Comparison of ENCODE assay signal across 28 mouse cellular contexts in genomic region chr12:52412172-52412571, GRCm38 (mm10).
DNase-seq lines count a peak whose midpoint lies in the region; ATAC-seq and TF ChIP-seq lines count a peak whose summit lies in the region.
"Had no signal": no experiment of that assay in that cellular context is flagged by ENCODE, and none has a peak within 500 bp of the region (broad histone marks: within the 10 kb centered on the region; RNA-seq: fewer than 3 reads in every experiment).

No protein-coding gene starts in this region.

- peak overlapping the region; percentile 31 for H3K27ac ChIP-seq in forebrain, embryonic 13.5 days
- H3K27ac ChIP-seq in forebrain, embryonic 16.5 days (ENCODE audit: low read length) = no peak overlapping the region
- H3K27ac ChIP-seq in layer of hippocampus, adult 2 months = peak overlapping the region; percentile 77
- 0 out of 2 replicates have a peak overlapping the region, but pooled peaks have one; percentile 45 for H3K27ac ChIP-seq in embryonic facial prominence, embryonic 10.5 days (replicated peaks)
- no peak overlapping the region for H3K27ac ChIP-seq in limb, embryonic 11.5 days (replicated peaks; ENCODE audit: low read depth, low read length)
- H3K27ac ChIP-seq: embryonic facial prominence, embryonic 13.5 days; heart, embryonic 10.5 days; heart, embryonic 15.5 days; kidney, postnatal 0 days; limb, embryonic 13.5 days; stomach, postnatal 0 days had no signal

- no peak for DNase-seq in layer of hippocampus, adult 2 months (ENCODE audit: low spot score in 2 of 2)
- no peak for DNase-seq in layer of hippocampus, adult 9-11 months
- DNase-seq in embryonic facial prominence, embryonic 10.5 days (ENCODE audit: low spot score) = no peak
- DNase-seq in limb, embryonic 11.5 days (ENCODE audit: low spot score) = no peak
- DNase-seq in ovary, postnatal 36 days (ENCODE audit: low spot score) = no peak
- DNase-seq: adrenal gland, postnatal 25 days; cerebellum, adult 11-12 months; cerebellum, adult 9-11 months; gastrocnemius, postnatal 10 days; kidney, adult 8-10 months; kidney, postnatal 4 days; midbrain, embryonic 14.5 days; right cerebral cortex, adult 18-20 months; right cerebral cortex, postnatal 4 days; thymus, postnatal 4 days had no signal

- H3K36me3 ChIP-seq in forebrain, embryonic 13.5 days (ENCODE audit: poor library complexity, severe bottlenecking) = no peaks in the 10 kb centered on the region
- no peaks in the 10 kb centered on the region for H3K36me3 ChIP-seq in forebrain, embryonic 16.5 days (ENCODE audit: control insufficient read depth, insufficient read depth)
- no peaks in the 10 kb centered on the region for H3K36me3 ChIP-seq in embryonic facial prominence, embryonic 10.5 days (replicated peaks)
- H3K36me3 ChIP-seq in limb, embryonic 11.5 days (ENCODE audit: control insufficient read depth, insufficient read depth, low read length) = no peaks in the 10 kb centered on the region
- H3K36me3 ChIP-seq: embryonic facial prominence, embryonic 13.5 days; heart, embryonic 10.5 days; heart, embryonic 15.5 days; hindbrain, embryonic 15.5 days; limb, embryonic 13.5 days; lung, embryonic 15.5 days had no signal

- no peak overlapping the region for H3K9ac ChIP-seq in forebrain, embryonic 13.5 days
- no peak overlapping the region for H3K9ac ChIP-seq in forebrain, embryonic 16.5 days (replicated peaks; ENCODE audit: low read depth, low read length)
- no peak overlapping the region for H3K9ac ChIP-seq in limb, embryonic 11.5 days (ENCODE audit: low read length)
- H3K9ac ChIP-seq: embryonic facial prominence, embryonic 13.5 days; heart, embryonic 15.5 days; hindbrain, embryonic 15.5 days; limb, embryonic 13.5 days; lung, embryonic 15.5 days had no signal

- no peak overlapping the region for H3K4me3 ChIP-seq in forebrain, embryonic 13.5 days
- H3K4me3 ChIP-seq in forebrain, embryonic 16.5 days (replicated peaks; ENCODE audit: low read length) = no peak overlapping the region
- H3K4me3 ChIP-seq in layer of hippocampus, adult 2 months = no peak overlapping the region
- H3K4me3 ChIP-seq in embryonic facial prominence, embryonic 10.5 days = no peak overlapping the region
- H3K4me3 ChIP-seq in limb, embryonic 11.5 days (ENCODE audit: low read depth, low read length) = no peak overlapping the region
- H3K4me3 ChIP-seq: embryonic facial prominence, embryonic 13.5 days; heart, embryonic 10.5 days; heart, embryonic 15.5 days; hindbrain, embryonic 15.5 days; limb, embryonic 13.5 days; lung, embryonic 15.5 days had no signal

- no peaks in the 10 kb centered on the region for H3K9me3 ChIP-seq in forebrain, embryonic 13.5 days (replicated peaks)
- no peaks in the 10 kb centered on the region for H3K9me3 ChIP-seq in forebrain, embryonic 16.5 days (ENCODE audit: control insufficient read depth, low read length)
- peaks cover 2% of the 10 kb centered on the region; the same call in 1 of the 2 replicates for H3K9me3 ChIP-seq in embryonic facial prominence, embryonic 10.5 days
- H3K9me3 ChIP-seq in limb, embryonic 11.5 days (ENCODE audit: control insufficient read depth, low read length) = no peaks in the 10 kb centered on the region; the same call in 1 of the 2 replicates
- H3K9me3 ChIP-seq: heart, embryonic 10.5 days; heart, embryonic 15.5 days; hindbrain, embryonic 15.5 days; limb, embryonic 13.5 days; lung, embryonic 15.5 days had no signal

- H3K4me2 ChIP-seq in forebrain, embryonic 13.5 days = no peak overlapping the region
- H3K4me2 ChIP-seq in forebrain, embryonic 16.5 days (ENCODE audit: low read length) = no peak overlapping the region
- no peak overlapping the region for H3K4me2 ChIP-seq in limb, embryonic 11.5 days (ENCODE audit: low read depth, severe bottlenecking)
- H3K4me2 ChIP-seq: embryonic facial prominence, embryonic 13.5 days; heart, embryonic 15.5 days; limb, embryonic 13.5 days; liver, embryonic 11.5 days; lung, embryonic 15.5 days had no signal

- H3K4me1 ChIP-seq in forebrain, embryonic 13.5 days = peaks cover 13% of the 10 kb centered on the region
- H3K4me1 ChIP-seq in forebrain, embryonic 16.5 days (replicated peaks; ENCODE audit: control insufficient read depth, insufficient read depth, low read length) = peaks cover 3% of the 10 kb centered on the region; the same call in 1 of the 2 replicates
- H3K4me1 ChIP-seq in embryonic facial prominence, embryonic 10.5 days = peaks cover 21% of the 10 kb centered on the region
- H3K4me1 ChIP-seq in limb, embryonic 11.5 days (ENCODE audit: control insufficient read depth, insufficient read depth, low read length) = no peaks in the 10 kb centered on the region
- H3K4me1 ChIP-seq: heart, embryonic 15.5 days had no signal

- no peaks in the 10 kb centered on the region for H3K27me3 ChIP-seq in forebrain, embryonic 13.5 days
- no peaks in the 10 kb centered on the region for H3K27me3 ChIP-seq in forebrain, embryonic 16.5 days (replicated peaks; ENCODE audit: control insufficient read depth, insufficient read depth, low read length)
- no peaks in the 10 kb centered on the region for H3K27me3 ChIP-seq in embryonic facial prominence, embryonic 10.5 days (replicated peaks; ENCODE audit: low read depth, poor library complexity, severe bottlenecking)
- no peaks in the 10 kb centered on the region for H3K27me3 ChIP-seq in limb, embryonic 11.5 days (ENCODE audit: control insufficient read depth, insufficient read depth, low read length)
- H3K27me3 ChIP-seq: embryonic facial prominence, embryonic 13.5 days; heart, embryonic 15.5 days; hindbrain, embryonic 15.5 days; limb, embryonic 13.5 days; lung, embryonic 15.5 days had no signal

- 71% methylated on average over 4 of the region's 4 CpGs for WGBS in forebrain, embryonic 13.5 days
- 78% methylated on average over 4 of the region's 4 CpGs for WGBS in forebrain, embryonic 16.5 days
- WGBS in embryonic facial prominence, embryonic 10.5 days = 79% methylated on average over 4 of the region's 4 CpGs
- 69% methylated on average over 4 of the region's 4 CpGs for WGBS in limb, embryonic 11.5 days

- no peak for ATAC-seq in forebrain, embryonic 13.5 days
- ATAC-seq in forebrain, embryonic 16.5 days = no peak
- ATAC-seq in limb, embryonic 11.5 days (ENCODE audit: insufficient number of reproducible peaks, low FRiP score, low TSS enrichment, low read depth) = 0 out of 2 replicates have a peak, but pooled peaks have one; percentile 17
- ATAC-seq: CD4-positive, CD25-positive, alpha-beta regulatory T cell, adult 4 months; intestine, embryonic 16.5 days had no signal

- no peak for TF ChIP-seq CTCF in layer of hippocampus, adult 2 months (conservative IDR thresholded peaks at IDR 0.05)

Comparison
In these comparisons a context has a peak if more than half of its experiments do, and no peak if none do; other contexts are left out.
1. H3K27ac ChIP-seq: peak in forebrain, embryonic 13.5 days (single experiment), layer of hippocampus, adult 2 months (single experiment) and embryonic facial prominence, embryonic 10.5 days (single experiment); none in forebrain, embryonic 16.5 days (single experiment) and limb, embryonic 11.5 days (single experiment).